Mouse (Mus musculus) urinary bladder, adult 18-20 months (tissue): ENCODE data around the gene Rras.

ENCODE experiments used
- DNase-seq, 2 experiments: peaks; one replicate each; pipeline ENCODE4 v3.0.0; 2022; ENCODE audit warnings: low spot score in 2 of 2, mixed read lengths in 2 of 2

Rras gene

DNA sequence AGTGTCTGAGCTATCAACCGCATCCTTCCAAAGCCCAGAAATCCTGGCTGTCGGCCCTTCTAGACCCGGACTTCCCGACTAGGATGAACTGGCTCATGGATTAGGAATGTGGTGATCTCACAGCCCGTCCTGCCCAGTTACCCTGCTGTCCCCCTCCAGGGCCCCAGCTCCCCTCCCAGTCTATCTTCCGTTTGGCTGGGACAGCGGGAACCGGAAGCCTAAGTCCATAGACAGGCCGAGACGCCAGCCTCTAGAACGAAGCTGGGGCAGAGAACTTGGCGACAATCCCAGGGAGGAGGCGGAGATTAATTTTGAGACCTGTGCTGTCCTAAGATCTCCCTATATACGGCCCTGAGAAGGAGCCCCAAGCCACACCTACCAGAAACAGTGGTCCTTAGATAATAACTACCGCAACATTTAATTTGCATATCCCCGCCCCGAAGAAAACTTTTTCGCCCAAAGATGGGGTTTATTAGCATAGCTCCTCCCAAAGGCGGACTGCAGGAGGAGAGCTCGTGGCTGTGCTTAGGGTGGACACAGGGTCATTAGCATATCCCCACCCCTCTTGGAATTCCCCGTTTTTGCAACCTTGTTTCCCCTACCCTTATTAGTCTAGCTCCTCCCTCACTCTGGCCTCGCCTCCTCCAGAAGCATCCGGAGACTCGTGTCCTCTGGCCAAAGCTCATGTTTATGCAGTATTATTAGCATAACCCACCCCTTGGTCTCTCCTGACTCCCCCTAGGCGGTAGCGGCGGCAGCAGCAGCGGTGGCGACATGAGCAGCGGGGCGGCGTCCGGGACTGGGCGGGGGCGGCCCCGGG, at the start of gene Rras:
Gene Rras (plus strand): TSS at position 720 of the 820 bp plus-strand sequence.
- peak; percentile 73 to 94 for DNase-seq

DNA sequence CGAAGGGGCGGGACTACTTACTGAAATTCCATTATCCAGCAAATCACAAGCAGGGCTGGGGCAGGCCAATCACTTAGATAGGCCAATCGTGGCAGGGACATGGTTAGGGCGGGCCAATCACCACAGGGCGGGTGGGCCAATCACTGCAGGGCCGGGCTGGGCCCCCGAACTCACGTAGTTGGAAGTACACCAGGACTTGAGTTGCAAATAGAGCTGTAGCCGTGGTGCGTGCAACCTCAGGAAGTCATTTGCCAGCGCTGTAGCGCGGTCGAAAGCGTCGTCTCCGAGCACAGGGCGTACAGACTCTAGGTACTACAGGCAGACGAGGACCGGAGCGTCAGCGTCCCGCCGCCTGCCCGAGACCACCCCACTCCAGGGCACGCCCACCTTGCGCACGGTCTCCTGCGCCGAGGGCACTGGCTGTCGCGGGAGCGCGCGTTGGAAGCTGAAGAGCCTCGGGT, 47.5 kb upstream of the Rras start:
- peak; percentile 78 to 79 for DNase-seq

DNA sequence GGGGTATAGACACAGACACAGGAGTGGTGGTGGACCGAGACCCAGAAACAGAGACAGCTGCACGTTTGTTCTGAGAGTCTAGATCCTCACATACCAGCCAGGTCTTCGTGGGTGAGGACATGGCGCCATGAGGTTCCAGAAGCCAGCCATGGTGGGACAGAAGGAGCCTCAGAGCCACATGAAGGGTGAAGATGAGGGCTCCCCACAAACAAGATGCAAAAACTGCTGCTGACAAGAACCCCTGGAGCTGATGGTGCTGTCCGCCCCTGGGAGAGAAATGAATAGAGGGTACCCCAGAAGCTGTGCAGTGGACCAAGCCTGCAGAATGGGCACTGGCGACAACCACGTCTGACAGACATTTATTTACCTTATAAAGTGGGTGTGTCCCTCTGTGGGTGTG, 46.6 kb upstream of the Rras start:
- DNase-seq = no peak

DNA sequence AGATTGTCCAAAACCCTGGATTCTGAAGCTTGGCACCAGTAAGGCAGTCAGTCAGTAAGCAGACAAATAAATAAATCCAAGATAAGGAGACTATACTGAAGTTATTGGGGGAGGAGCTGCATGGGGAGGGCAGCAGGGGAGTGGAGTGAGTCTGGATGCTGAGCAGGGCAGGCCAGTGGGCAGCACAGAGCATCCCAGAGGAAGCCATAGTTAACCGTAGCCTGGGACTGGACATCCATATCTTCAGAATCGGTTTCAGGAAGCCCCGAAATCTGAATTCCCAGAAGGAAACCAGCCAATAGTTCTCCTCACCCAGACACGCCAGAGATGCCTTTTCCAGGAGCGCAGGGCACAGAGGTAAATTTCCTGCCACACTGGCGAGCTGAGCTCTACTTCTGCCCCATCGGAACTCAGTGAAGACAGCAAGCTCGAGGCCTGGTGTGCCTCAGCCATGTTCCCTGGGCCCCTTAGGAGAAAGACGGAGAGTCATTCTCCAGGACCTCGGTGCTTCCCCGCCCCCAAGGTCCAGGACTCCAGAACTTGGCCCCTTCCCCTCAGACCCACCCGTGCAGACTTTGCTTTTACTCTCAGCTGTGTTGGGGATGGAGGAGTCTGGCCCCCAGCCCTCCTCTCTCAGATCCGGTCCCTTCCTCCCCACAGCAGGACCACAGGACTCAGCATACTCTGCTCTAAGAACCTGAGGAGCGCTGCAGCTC, 44.2 kb upstream of the Rras start:
- DNase-seq = no peak

DNA sequence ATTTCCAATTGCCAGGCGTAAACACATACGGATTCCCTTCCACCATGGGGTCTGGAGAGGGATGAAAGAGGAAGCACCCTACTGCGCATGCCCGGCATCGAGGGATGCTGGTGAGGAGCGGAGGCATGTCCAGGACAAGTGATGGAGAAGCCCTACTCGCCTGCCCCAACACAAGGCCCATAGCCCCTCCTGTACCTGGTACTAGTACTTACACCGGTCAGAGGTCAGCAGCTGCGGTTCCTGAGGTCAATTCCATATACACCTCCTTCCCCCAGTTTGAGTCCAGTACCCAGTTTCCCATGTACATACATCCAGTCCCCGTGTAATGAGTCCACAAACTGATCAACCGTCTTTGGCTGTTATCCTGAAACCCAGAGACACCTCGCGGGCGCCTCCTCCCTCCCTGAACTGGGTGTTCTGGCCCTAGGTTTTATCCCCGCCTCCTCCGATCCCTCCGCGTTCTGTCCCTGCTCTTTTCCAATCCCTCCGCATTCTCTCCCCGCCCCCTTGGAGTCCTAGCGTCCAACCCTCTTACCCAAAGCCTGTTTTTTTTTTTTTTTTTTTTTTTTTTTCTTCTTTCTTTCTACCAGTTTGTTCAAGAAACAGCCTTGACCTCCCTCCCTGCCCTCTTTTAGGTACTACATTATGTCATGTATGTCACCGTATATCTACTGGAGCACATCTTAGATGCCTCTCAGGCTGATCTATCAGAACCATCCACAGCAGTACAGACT, 43.2 kb upstream of the Rras start, which contains the start of gene Cpt1c:
Gene Cpt1c (minus strand): TSS at position 469 of the 734 bp plus-strand sequence.
- peak; percentile 42 to 62 for DNase-seq

DNA sequence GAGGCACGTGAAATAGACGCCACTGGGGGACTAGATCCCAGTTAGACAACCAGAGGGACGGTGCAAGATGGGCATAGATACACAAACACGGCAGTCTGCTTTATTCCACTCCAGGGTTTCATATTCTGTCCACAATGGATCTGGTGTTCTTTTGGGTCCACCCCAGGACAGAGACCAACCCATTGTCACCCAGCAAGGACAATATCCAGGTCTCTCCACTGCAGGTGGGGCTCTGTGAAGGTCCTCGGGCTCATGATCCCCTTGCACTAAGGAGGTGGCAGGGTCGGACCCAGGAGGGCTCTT, 42.7 kb upstream of the Rras start:
- DNase-seq = no peak

DNA sequence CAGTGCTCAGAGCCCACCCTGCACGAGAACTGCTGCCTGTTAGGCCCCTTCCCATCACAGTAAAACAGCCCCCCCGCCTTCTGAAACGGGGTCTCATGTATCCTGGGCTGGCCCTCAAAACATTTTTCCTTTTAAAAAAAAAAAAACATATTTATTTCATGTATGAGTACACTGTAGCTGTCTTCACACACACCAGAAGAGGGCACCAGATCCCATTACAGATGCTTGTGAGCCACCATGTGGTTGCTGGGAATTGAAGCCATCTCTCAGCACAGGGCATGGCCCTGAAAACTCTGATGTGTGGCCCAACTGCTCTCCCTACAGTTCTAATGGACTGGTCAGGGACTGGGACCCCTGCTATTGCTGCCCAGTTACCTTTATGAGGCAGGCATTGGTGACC, 39.5 kb upstream of the Rras start:
- DNase-seq = no peak

DNA sequence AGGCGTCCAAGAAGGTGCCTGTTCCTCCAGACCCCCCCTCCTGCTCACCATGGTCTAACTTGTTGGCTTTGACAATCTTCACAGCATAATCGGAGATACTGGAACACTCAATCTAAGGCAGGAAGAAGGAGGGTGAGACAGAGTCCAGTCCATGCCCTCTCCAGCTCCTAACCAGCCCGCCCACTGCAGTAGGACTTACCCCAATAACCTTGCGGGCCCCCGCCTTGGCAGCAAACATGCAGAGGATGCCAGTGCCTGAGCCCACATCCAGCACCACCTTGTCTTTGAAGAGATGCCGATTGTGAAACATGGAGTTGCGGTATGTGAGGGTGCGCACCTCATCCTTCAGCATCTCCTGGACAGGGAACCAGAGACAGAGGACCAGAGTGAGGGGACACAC, 36.2 kb upstream of the Rras start:
- no peak for DNase-seq

DNA sequence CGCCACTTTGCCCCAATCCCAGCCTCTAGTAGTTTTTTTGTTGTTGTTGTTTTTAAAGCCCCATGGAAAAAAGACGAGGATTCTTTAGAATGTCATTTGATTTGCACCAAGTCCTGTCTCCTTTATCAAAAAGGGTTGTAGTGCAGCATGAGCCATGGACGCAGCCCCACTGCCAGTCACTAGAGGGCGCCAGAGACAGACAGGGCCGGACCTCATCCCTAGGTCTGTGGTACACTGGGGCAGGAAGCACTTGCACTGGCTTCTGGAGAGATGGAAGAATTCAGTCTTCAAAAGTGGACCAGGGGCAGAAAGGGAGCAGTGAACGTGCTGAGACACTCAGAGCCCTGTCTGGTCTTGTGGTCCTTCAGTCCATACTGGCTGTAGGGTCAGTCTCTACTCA, 34.7 kb upstream of the Rras start:
- DNase-seq = peak; percentile 72 to 81

DNA sequence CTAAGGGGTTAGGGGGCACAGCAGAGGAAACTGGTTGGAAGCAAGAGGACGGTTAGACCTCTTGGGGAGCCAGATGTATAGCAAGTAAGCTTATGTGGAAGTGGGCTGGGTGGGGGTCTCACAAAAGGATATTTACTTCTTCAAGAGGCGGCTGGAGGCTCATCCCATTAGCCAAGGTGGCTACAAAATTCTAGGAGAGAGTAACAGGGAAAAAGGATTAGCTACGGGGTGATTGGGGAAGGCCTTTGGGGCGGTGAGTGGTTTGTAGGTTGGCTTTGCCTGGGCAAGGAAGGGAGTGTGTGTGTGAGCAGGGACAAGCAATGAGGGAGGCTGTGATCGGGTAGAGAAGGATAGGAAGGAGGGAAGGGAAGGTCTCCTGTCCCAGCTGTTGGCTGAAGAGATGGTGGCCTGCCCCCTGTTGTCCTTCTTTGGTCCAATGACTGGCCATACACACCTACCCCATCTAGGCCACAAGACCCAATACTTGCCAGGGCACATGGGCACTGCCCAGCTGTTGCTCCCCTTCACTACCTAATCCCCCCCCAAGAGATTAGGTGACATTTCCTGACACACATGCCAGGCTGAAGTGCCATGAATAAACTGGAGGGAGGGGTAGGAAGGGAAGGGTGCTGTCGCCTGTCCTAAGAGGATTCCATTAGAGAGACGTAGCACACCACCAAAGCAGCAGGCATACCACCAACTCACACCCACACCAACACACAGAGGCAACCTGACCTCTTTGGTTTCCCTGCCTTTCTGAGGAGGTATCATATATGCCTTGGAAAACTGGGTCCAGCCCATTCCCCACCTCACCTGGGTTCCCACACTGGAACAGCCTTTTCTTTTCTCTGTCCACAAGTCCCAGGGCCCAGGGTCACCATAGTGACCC, 33.6 kb upstream of the Rras start:
- DNase-seq = no peak

DNA sequence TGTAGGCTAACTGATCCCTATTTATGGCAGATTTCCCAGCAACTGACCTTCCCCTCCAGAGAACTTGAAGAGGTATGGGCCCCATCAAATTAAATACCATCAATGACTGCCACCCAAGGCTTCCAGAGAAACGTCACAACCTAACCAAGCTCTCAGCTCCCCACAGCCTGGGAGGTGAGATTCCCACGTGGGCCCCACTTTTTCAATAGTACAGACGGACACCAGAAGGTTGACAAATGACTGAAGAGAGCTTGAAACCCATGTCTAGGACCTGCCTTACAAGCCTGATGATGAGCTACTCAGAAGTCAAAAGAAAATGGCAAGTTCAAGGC, 33.0 kb upstream of the Rras start:
- no peak for DNase-seq

DNA sequence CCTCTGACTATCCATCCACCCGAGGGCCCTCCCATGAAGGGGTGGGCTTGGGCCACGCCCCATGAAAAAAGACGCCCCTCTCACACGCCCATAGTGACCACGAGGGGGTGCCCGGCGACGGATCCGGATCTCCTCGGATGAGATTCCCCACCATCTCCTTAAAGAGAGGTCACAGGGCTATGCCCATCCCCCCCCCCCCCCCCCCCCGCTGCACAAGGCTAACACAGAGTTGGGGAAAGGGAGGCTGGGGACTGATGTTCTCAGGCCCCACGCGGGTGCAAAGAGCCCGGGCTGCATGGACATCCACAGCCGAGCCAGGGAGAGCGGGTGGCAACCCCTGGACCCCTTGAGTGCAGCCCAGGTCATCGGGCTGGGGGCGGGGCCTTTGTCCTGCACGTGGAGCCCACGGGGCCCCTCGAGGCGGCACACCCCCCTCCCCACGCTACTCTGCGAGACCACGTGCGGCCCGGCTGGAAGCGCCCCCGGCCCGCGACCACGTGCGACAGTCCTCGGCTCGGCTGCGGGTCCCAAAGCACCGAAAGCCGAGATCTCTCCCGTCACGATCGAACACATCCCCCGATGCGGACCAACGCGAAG, 32.1 kb upstream of the Rras start:
- peak in 1 of 2 experiments; percentile 42 for DNase-seq

DNA sequence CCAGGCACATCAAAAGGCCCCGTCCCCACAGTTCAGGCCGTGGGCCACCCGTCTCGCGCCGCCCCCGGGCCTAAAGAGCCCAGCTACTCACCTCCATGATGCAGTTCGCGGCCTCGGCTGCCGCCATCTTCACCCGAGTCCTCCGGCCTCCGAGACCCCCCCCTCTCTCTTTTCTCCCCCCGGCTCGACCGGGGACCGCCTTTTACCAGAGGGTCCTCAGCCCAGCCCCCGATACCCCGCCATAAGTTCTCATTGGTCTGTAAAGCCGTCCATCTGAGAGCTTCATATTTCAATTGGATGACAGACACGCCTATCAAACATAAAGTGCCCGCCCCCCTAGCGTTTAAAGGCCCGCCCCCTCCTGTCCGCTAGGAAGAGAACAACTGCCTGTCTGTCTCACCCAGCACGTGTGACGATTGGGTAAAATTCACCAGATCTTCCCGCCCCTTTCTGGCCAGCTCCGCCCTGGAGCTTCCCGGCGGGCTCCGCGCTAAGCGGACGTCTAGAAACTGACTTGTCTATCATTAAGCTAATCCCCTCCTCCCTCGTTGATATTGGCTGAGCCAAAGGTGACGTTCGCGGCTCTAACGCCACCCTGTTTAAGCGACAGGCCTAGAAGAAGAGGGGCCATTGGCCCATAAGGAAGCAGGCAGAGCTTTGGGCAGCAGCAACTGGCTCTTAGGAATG, 31.4 kb upstream of the Rras start, which contains the start of gene Prmt1:
Gene Prmt1 (minus strand): TSS at position 377 of the 687 bp plus-strand sequence.
- DNase-seq = peak; percentile 90 to 98

DNA sequence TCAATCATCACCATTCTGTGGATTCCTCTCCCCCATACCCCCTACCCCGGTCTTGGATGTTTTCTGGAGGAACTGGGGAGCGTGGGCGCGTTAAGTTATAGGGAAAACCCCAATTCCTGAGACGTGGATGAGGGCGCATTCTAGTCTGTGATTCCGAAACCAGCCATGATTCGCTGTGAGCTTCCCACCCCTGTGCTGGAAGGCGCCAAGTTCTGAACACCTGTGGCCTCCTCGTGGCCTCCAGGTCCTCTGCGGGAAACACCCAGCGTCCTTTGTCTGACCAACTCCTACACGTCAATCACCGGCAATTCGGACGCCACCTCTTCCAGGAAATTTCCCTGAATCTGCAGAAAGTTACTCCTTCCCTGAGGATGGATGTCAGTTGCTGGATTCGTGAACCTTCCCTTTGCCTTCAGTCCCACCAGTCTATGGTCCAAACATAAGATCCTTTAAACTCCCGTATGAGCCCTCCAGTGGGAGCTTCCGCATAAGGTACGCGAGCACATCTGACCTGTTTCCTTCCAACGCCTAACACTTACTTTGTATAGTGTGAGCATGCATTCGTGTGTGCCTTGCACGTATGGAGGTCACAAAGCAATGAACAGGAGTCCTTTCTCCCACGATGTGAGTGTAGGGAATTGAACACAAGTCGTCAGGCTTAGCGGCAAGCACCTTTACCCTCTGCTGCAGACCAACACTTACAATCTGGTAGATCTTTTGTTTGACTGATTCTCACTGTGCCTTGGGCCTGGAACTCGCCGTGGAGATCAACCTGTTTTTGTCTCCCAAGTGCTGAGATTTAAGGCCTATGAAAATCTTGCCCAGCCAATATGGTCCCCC, 30.7 kb upstream of the Rras start:
- DNase-seq = peak in 1 of 2 experiments; percentile 76

DNA sequence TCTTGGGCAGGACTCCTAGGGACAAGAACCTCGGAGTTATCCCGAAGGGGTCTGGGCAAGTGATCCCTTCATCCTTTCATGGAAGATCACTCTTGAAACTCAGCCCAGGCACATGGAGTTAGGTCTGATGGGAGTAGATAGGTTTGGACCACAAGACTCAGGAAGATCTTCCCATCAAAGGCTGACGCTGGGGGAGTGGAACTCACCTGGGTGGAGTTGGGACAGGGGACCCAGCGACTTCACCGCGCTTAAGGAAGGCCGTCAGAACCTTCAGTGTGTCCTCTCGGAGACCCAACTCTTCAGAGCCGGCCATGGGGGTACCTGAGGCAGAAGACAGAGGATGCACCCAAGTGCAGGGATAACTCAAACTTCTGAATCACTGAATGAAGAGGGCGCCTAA, 21.1 kb upstream of the Rras start:
- no peak for DNase-seq

DNA sequence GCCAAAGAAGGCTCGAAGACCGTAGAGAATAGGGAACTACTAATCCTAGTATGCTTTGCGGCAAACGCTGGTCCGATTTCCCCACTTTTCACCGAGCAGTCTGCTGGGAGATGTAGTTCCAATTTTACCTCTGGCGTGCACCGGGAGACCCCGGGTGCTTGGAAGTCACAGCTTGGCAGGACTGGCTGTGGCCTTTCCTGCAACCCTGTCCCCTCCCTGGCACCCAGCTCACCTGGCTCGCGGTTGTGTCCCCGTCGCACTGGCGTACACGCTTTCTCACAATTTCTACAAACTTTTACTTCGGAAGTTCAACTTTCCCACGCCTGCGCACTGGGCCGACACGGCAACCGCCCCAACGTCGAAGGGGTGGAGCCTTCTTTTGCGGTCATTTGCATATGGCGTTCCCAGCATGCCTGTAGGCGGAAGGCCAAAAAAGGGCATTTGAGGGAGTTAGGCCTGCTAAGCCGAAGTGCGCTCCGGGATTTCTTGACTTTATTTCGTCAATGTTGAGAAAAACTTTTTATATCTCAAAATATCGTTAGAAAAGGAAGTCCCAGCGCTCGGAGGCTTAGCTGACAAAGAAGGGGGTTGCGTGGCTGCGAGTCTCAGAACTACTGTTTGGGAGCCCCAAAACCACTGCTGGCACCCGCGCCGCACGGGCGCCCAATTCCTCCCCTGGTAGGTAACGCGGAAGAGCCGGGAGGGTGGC, 20.4 kb upstream of the Rras start, which contains the start of gene Irf3:
Gene Irf3 (plus strand): TSS at position 418 of the 709 bp plus-strand sequence.
- DNase-seq = peak; percentile 93 to 96

DNA sequence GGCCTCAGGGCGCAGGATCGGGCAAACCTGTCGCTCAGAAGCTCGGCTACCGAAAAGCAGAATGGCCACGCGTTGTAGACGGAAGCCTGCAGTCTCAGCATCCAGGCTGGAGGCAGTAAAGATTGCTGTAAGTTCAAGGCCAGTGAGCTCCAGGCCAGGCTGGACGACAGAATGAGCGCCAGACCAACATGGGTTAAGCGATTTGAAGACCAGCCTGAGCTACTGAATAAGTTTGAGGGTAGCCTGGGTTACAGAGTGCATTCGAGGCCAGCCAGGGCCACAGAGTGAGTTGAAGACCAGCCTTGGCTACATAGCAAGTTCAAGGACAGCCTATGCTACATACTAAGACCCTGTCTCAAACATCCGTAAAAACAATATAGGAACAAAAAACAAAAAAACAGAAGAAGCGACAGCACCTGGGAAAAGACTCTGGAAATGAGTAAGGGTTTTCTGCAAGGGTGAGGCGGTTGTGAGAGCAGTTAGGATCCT, 19.8 kb upstream of the Rras start:
- DNase-seq = no peak

DNA sequence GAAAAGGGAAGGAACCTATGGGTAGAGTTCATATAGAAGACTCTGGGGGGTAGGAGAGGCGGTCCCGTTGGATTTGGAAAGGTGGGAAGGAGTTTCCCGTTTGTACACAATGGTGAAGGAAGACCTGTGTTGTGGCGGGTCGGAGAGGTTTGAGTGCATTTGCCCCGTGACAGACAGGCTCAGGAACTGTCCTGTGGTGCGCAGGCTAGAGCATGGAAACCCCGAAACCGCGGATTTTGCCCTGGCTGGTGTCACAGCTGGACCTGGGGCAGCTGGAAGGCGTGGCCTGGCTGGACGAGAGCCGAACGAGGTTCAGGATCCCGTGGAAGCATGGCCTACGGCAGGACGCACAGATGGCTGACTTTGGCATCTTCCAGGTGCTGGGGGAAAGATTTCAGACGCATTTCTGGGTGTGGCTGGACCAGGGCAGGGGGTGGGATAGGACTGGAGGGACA, 19.2 kb upstream of the Rras start, which contains the start of gene Bcl2l12:
Gene Bcl2l12 (minus strand): TSS at position 212 of the 455 bp plus-strand sequence.
- DNase-seq = peak in 1 of 2 experiments; percentile 37
